Mouse (Mus musculus): ENCODE measurements around the gene Ppcs. TPM values are rescaled to one million over a fixed set of nuclear protein-coding genes. Genes with fewer than 3 reads are reported as not detected.

The Ppcs gene
- total RNA-seq, 2 experiments from 2014 or later = 5.5 to 7.2 TPM

- no peak for DNase-seq (ENCODE audit: extremely low spot score in 1 of 2, low spot score in 2 of 2)
- intact Hi-C loops (cut with DNase I) = no loop called here
Measured at GRCm38 (mm10) chr4:119425601-119426000, 3.4 kb upstream of the Ppcs start.

- intact Hi-C loops (cut with DNase I) = no loop called here
Measured at GRCm38 (mm10) chr4:119425077-119425476, 2.9 kb upstream of the Ppcs start.

GRCm38 (mm10) chr4:119421921-119422293 is 313 bp downstream of the Ppcs start:
- intact Hi-C loops (cut with DNase I) = loop anchor here (5.0 kb wide), 1 partner anchor 40 kb away; no protein-coding TSS in a partner anchor
- peak in 1 of 2 experiments; percentile 61 for DNase-seq (ENCODE audit: extremely low spot score in 1 of 2, low spot score in 2 of 2)

More at GRCm38 (mm10) chr4:119425077-119425476, 2.9 kb upstream of the Ppcs start:
- no peak for DNase-seq (ENCODE audit: extremely low spot score in 1 of 2, low spot score in 2 of 2)

- no peak for DNase-seq (ENCODE audit: extremely low spot score in 1 of 2, low spot score in 2 of 2)
- intact Hi-C loops (cut with DNase I) = loop anchor here (5.0 kb wide), 1 partner anchor 41 kb away; no protein-coding TSS in a partner anchor
Measured at GRCm38 (mm10) chr4:119421191-119421590, 1.0 kb downstream of the Ppcs start.

GRCm38 (mm10) chr4:119417894-119418293 is 4.3 kb downstream of the Ppcs start:
- no peak for DNase-seq (ENCODE audit: extremely low spot score in 1 of 2, low spot score in 2 of 2)
- intact Hi-C loops (cut with DNase I) = no loop called here

- DNase-seq (ENCODE audit: extremely low spot score in 1 of 2, low spot score in 2 of 2) = no peak
- intact Hi-C loops (cut with DNase I) = no loop called here
Measured at GRCm38 (mm10) chr4:119417270-119417669, 5.0 kb downstream of the Ppcs start.

- peak; percentile 95 to 97 for DNase-seq (ENCODE audit: extremely low spot score in 1 of 2, low spot score in 2 of 2)
- intact Hi-C loops (cut with DNase I) = no loop called here
Measured at GRCm38 (mm10) chr4:119415072-119415753, 7.0 kb downstream of the Ppcs start, which contains the start of gene Ccdc30. Ccdc30 (minus strand) TSS chr4:119415521.

- peak in 1 of 2 experiments; percentile 33 for DNase-seq (ENCODE audit: extremely low spot score in 1 of 2, low spot score in 2 of 2)
- intact Hi-C loops (cut with DNase I) = no loop called here
Measured at GRCm38 (mm10) chr4:119412791-119413190, 9.4 kb downstream of the Ppcs start.

- intact Hi-C loops (cut with DNase I) = no loop called here
- DNase-seq (ENCODE audit: extremely low spot score in 1 of 2, low spot score in 2 of 2) = no peak
Measured at GRCm38 (mm10) chr4:119411877-119412650, 10.2 kb downstream of the Ppcs start.

- intact Hi-C loops (cut with DNase I) = no loop called here
- no peak for DNase-seq (ENCODE audit: extremely low spot score in 1 of 2, low spot score in 2 of 2)
Measured at GRCm38 (mm10) chr4:119403431-119403830, 18.8 kb downstream of the Ppcs start.

GRCm38 (mm10) chr4:119400896-119401295 is 21.3 kb downstream of the Ppcs start:
- DNase-seq (ENCODE audit: extremely low spot score in 1 of 2, low spot score in 2 of 2) = no peak
- intact Hi-C loops (cut with DNase I) = no loop called here

- intact Hi-C loops (cut with DNase I) = no loop called here
- DNase-seq (ENCODE audit: extremely low spot score in 1 of 2, low spot score in 2 of 2) = no peak
Measured at GRCm38 (mm10) chr4:119398751-119399150, 23.5 kb downstream of the Ppcs start.

GRCm38 (mm10) chr4:119390369-119390768 is 31.9 kb downstream of the Ppcs start:
- DNase-seq (ENCODE audit: extremely low spot score in 1 of 2, low spot score in 2 of 2) = no peak
- intact Hi-C loops (cut with DNase I) = no loop called here

- no peak for DNase-seq (ENCODE audit: extremely low spot score in 1 of 2, low spot score in 2 of 2)
- intact Hi-C loops (cut with DNase I) = no loop called here
Measured at GRCm38 (mm10) chr4:119389184-119389583, 33.0 kb downstream of the Ppcs start.

- intact Hi-C loops (cut with DNase I) = no loop called here
- no peak for DNase-seq (ENCODE audit: extremely low spot score in 1 of 2, low spot score in 2 of 2)
Measured at GRCm38 (mm10) chr4:119381471-119382190, 40.6 kb downstream of the Ppcs start.

GRCm38 (mm10) chr4:119369460-119369859 is 52.8 kb downstream of the Ppcs start:
- intact Hi-C loops (cut with DNase I) = no loop called here
- no peak for DNase-seq (ENCODE audit: extremely low spot score in 1 of 2, low spot score in 2 of 2)

Measured in left cerebral cortex, postnatal 10 days (tissue).